Mouse (Mus musculus) heart, postnatal 0 days (tissue): Measurements from ENCODE around the gene Prdx1. TPM values are rescaled to one million over a fixed set of nuclear protein-coding genes. Genes with fewer than 3 reads are reported as not detected.

Experiments used
- ATAC-seq: fragments of 200-750 bp; cut with Nextera tagmentation; 2 replicates; pipeline ENCODE4 v1.8.0; 2017; ENCODE audit warnings: low read depth, moderate number of reproducible peaks, moderate library complexity; ENCODE audit not compliant: insufficient read depth
- DNase-seq: peaks from one replicate; pipeline ENCODE4 v3.0.0-alpha.2; 2016; ENCODE audit warnings: low spot score
- H3K27ac ChIP-seq: fragments of 300-500 bp; sonication (generic); 2 replicates; pipeline ENCODE4 v1.5.1; 2014; ENCODE audit warnings: low read depth, mild to moderate bottlenecking
- H3K27me3 ChIP-seq: fragments of 300-500 bp; sonication (generic); 2 replicates; pipeline ENCODE4 v1.6.1; 2014; ENCODE audit warnings: low read length, mixed read lengths; ENCODE audit not compliant: control insufficient read depth, insufficient read depth
- H3K36me3 ChIP-seq: fragments of 300-500 bp; sonication (generic); replicated peaks from 2 replicates; pipeline ENCODE4 v1.6.1; 2014; ENCODE audit warnings: low read length, mixed read lengths; ENCODE audit not compliant: control insufficient read depth, insufficient read depth
- H3K4me1 ChIP-seq: fragments of 300-500 bp; sonication (generic); 2 replicates; pipeline ENCODE4 v1.6.1; 2014; ENCODE audit warnings: antibody characterized with exemption; ENCODE audit not compliant: control insufficient read depth, insufficient read depth
- H3K4me2 ChIP-seq: fragments of 300-500 bp; sonication (generic); 2 replicates; pipeline ENCODE4 v1.6.1; 2014; ENCODE audit warnings: low read depth, mild to moderate bottlenecking, low read length, moderate library complexity
- H3K4me3 ChIP-seq: fragments of 300-500 bp; sonication (generic); 2 replicates; pipeline ENCODE4 v1.5.1; 2014; ENCODE audit warnings: low read depth, low read length
- H3K9ac ChIP-seq: fragments of 300-500 bp; sonication (generic); replicated peaks from 2 replicates; pipeline ENCODE4 v1.6.1; 2014; ENCODE audit warnings: low read depth, low read length, mixed read lengths
- H3K9me3 ChIP-seq: fragments of 300-500 bp; sonication (generic); replicated peaks from 2 replicates; pipeline ENCODE4 v1.6.1; 2016; ENCODE audit warnings: low read length; ENCODE audit not compliant: control insufficient read depth
- CTCF ChIP-seq: IDR thresholded peaks from 2 replicates; pipeline ENCODE4 v1.5.1; 2016; ENCODE audit warnings: antibody characterized with exemption, control low read depth, low read depth
- EP300 ChIP-seq: IDR thresholded peaks from 2 replicates; pipeline ENCODE4 v1.6.1; 2016; ENCODE audit warnings: antibody characterized with exemption, low read depth
- WGBS: fragments of 180-500 bp; shearing (Covaris S2); extraction: QIAGEN DNeasy Blood & Tissue Kit; methylation state at CpG from one replicate; pipeline ENCODE4 v1.1.7; 2014; 5-methylcytosine and 5-hydroxymethylcytosine counted together
- polyA plus RNA-seq: library from polyadenylated mRNA; unstranded; fragments of >200 nt; fragmentation: Nextera tagmentation; extraction: Ambion mirVana; gene quantifications from 2 replicates; pipeline ENCODE4 v1.2.1, GENCODE M21; 2015
- total RNA-seq: library from RNA; depleted of rRNA; stranded (reverse); fragments of >200 nt; gene quantifications from 2 replicates; pipeline ENCODE4 v1.2.3, GENCODE M21; 2014; ENCODE audit warnings: low replicate concordance

The Prdx1 gene
- total and polyA plus RNA-seq, 2 experiments from 2014 or later, result 334 to 1,000 TPM

DNA sequence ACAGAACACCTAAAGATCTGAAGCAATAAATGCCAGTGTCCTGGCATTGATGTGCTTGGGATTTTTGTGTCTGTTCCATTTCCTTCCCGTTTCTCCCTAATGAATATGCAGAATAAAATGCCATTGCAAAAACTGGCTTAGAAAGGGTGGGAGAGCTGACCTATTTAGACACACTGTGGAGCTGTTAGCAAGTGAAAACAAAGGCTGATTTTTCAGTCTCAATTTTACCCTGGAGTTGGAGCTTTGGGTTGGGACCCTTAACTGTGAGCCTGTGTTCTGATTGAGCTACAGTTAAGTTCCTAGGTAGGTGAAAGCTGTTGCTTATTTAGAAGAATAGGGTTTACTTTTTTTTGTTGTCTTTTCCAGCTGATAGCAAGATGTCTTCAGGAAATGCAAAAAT, 1.7 kb downstream of the Prdx1 start:
- H3K27ac ChIP-seq, result no peak overlapping the region
- no peak for ATAC-seq

GRCm38 (mm10) chr4:116689309-116689876, 4.0 kb downstream of the Prdx1 start:
- ATAC-seq (no peak), DNase-seq (no peak)
- Histone ChIP-seq H3K36me3 (peaks cover 57% of the 10 kb centered on the region), H3K4me1 (peaks cover 16% of the 10 kb centered on the region; the same call in 1 of the 2 replicates), H3K4me3 (no peak overlapping the region), H3K27me3 (no peaks in the 10 kb centered on the region), H3K9me3 (no peaks in the 10 kb centered on the region), H3K4me2 (no peak overlapping the region), H3K27ac (no peak overlapping the region), H3K9ac (no peak overlapping the region)
- 83% methylated on average over 4 of the region's 4 CpGs for WGBS
- TF ChIP-seq EP300 (no peak), CTCF (no peak)

More for the DNA sequence above, 1.7 kb downstream of the Prdx1 start:
- DNase-seq, result no peak
- Histone ChIP-seq H3K36me3 (peaks cover 34% of the 10 kb centered on the region), H3K9ac (peak overlapping the region; percentile 69; the same call in 1 of the 2 replicates), H3K4me1 (peaks cover 16% of the 10 kb centered on the region; the same call in 1 of the 2 replicates), H3K4me3 (peak overlapping the region; percentile 79), H3K9me3 (no peaks in the 10 kb centered on the region), H3K4me2 (peak overlapping the region; percentile 67), H3K27me3 (no peaks in the 10 kb centered on the region)
- WGBS, result 22% methylated on average over 1 of the region's 1 CpGs
- no peak for TF ChIP-seq EP300
- no peak for TF ChIP-seq CTCF

GRCm38 (mm10) chr4:116692146-116692545, 6.8 kb downstream of the Prdx1 start:
- Histone ChIP-seq H3K9ac (no peak overlapping the region), H3K4me1 (peaks cover 6% of the 10 kb centered on the region; the same call in 1 of the 2 replicates), H3K4me2 (no peak overlapping the region), H3K36me3 (peaks cover 83% of the 10 kb centered on the region), H3K27ac (no peak overlapping the region), H3K9me3 (no peaks in the 10 kb centered on the region), H3K4me3 (no peak overlapping the region), H3K27me3 (no peaks in the 10 kb centered on the region)
- WGBS, result 82% methylated on average over 2 of the region's 2 CpGs
- DNase-seq (no peak), ATAC-seq (no peak)
- TF ChIP-seq CTCF, result no peak
- TF ChIP-seq EP300, result no peak

DNA sequence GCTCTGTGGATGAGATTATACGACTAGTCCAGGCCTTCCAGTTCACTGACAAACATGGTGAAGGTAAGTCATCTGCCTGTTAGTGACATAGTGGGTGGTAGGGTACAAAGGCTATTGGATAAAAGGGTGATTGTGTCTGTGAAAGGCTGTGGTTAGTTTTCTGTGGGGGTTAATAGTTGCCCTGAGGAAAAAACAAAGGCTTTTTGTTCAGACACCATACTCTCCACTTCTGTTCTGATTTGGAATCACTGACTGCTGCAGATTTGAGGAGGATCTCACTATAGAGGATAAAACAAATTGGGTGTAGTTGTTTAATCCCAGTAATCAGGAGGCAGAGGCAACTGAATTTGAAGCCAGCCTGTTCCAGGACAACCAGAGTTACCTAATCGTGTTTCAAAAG, 8.4 kb downstream of the Prdx1 start:
- H3K9ac ChIP-seq, result no peak overlapping the region
- no peak for TF ChIP-seq CTCF
- no peak for TF ChIP-seq EP300
- WGBS, result 81% methylated on average over 2 of the region's 2 CpGs
- H3K9me3 ChIP-seq, result no peaks in the 10 kb centered on the region
- no peak overlapping the region for H3K4me2 ChIP-seq
- peaks cover 4% of the 10 kb centered on the region; the same call in 1 of the 2 replicates for H3K4me1 ChIP-seq
- DNase-seq, result no peak
- ATAC-seq, result no peak
- H3K4me3 ChIP-seq, result no peak overlapping the region
- peaks cover 81% of the 10 kb centered on the region for H3K36me3 ChIP-seq
- H3K27ac ChIP-seq, result no peak overlapping the region
- no peaks in the 10 kb centered on the region for H3K27me3 ChIP-seq

DNA sequence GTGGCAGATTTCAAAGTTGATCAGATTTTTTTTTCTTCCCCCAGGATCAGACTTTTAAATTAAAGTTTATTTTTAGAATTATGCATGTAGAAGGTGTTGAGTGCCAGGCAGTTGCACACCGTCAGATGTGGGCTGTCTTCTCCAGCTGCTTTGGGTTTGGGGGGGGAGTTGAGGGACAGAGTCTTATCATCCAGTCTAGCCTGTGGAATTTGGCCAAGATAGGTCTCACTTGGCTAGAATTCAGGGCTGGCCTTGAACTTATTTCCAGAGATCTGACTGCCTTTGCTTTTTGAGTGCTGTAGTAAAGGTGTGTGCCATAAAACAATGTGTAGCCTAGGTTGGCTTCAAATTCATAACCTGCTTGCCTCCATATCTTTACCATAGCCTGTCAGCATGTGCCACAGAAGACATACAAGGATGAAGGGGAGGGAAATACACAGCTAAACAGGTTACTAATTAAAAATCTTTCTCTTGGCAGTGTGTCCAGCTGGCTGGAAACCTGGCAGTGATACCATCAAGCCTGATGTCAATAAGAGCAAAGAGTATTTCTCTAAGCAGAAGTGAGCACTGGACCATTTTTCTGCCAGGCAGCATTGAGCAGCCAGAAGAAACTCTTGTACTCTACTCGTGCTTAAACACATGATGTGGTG, 13.5 kb downstream of the Prdx1 start:
- TF ChIP-seq CTCF (no peak), EP300 (no peak)
- no peak overlapping the region for H3K27ac ChIP-seq
- H3K9me3 ChIP-seq, result no peaks in the 10 kb centered on the region
- H3K4me2 ChIP-seq, result no peak overlapping the region
- no peaks in the 10 kb centered on the region; the same call in 1 of the 2 replicates for H3K4me1 ChIP-seq
- DNase-seq (no peak), ATAC-seq (no peak)
- no peaks in the 10 kb centered on the region for H3K27me3 ChIP-seq
- H3K36me3 ChIP-seq, result peaks cover 71% of the 10 kb centered on the region
- WGBS, result 23% methylated on average over 2 of the region's 2 CpGs
- H3K4me3 ChIP-seq, result no peak overlapping the region
- no peak overlapping the region for H3K9ac ChIP-seq

GRCm38 (mm10) chr4:116700964-116701363, 15.6 kb downstream of the Prdx1 start:
- WGBS, result 89% methylated on average over 1 of the region's 1 CpGs
- H3K4me3 ChIP-seq, result no peak overlapping the region
- TF ChIP-seq CTCF (no peak), EP300 (no peak)
- no peaks in the 10 kb centered on the region; the same call in 1 of the 2 replicates for H3K4me1 ChIP-seq
- no peaks in the 10 kb centered on the region for H3K9me3 ChIP-seq
- no peaks in the 10 kb centered on the region for H3K27me3 ChIP-seq
- ATAC-seq, result no peak
- no peak overlapping the region for H3K27ac ChIP-seq
- DNase-seq, result no peak
- no peak overlapping the region for H3K9ac ChIP-seq
- H3K4me2 ChIP-seq, result no peak overlapping the region
- H3K36me3 ChIP-seq, result peaks cover 50% of the 10 kb centered on the region
